Mouse (Mus musculus) embryonic facial prominence, embryonic 13.5 days (tissue): ENCODE data around the gene Susd2. TPM values are rescaled to one million over a fixed set of nuclear protein-coding genes. Genes with fewer than 3 reads are reported as not detected.

Experiments
- ATAC-seq: fragments of 200-750 bp; cut with Nextera tagmentation; 2 replicates; pipeline ENCODE4 v1.8.0; 2017; ENCODE audit warnings: low read depth; ENCODE audit not compliant: insufficient number of reproducible peaks, insufficient read depth, low FRiP score, low TSS enrichment
- H3K27ac ChIP-seq: fragments of 300-500 bp; sonication (generic); 2 replicates; pipeline ENCODE4 v1.5.1; 2015; ENCODE audit warnings: moderate library complexity, mild to moderate bottlenecking, inconsistent platforms
- H3K27me3 ChIP-seq: fragments of 300-500 bp; sonication (generic); 2 replicates; pipeline ENCODE4 v1.6.1; 2015; ENCODE audit warnings: mild to moderate bottlenecking, inconsistent platforms
- H3K36me3 ChIP-seq: fragments of 300-500 bp; sonication (generic); 2 replicates; pipeline ENCODE4 v1.6.1; 2015; ENCODE audit warnings: mild to moderate bottlenecking, inconsistent platforms
- H3K4me1 ChIP-seq: fragments of 300-500 bp; sonication (generic); 2 replicates; pipeline ENCODE4 v1.6.1; 2015; ENCODE audit warnings: inconsistent platforms
- H3K4me2 ChIP-seq: fragments of 300-500 bp; sonication (generic); 2 replicates; pipeline ENCODE4 v1.6.1; 2015; ENCODE audit warnings: moderate library complexity, mild to moderate bottlenecking, inconsistent platforms
- H3K4me3 ChIP-seq: fragments of 300-500 bp; sonication (generic); 2 replicates; pipeline ENCODE4 v1.5.1; 2015; ENCODE audit warnings: mild to moderate bottlenecking, inconsistent platforms
- H3K9ac ChIP-seq: fragments of 300-500 bp; sonication (generic); 2 replicates; pipeline ENCODE4 v1.6.1; 2015; ENCODE audit warnings: mild to moderate bottlenecking, inconsistent platforms
- H3K9me3 ChIP-seq: fragments of 300-500 bp; sonication (generic); 2 replicates; pipeline ENCODE4 v1.6.1; 2016; ENCODE audit warnings: inconsistent platforms
- WGBS: fragments of 180-500 bp; shearing (Covaris S2); methylation state at CpG from one replicate; pipeline ENCODE4 v1.1.7; 2015; ENCODE audit warnings: mixed read lengths; 5-methylcytosine and 5-hydroxymethylcytosine counted together
- polyA plus RNA-seq: library from polyadenylated mRNA; unstranded; fragments of >200 nt; fragmentation: Nextera tagmentation; extraction: Ambion mirVana; gene quantifications from 2 replicates; pipeline ENCODE4 v1.2.1, GENCODE M21; 2015

Gene Susd2
- polyA plus RNA-seq: 1.6 and 2.8 TPM in 2 replicates

DNA sequence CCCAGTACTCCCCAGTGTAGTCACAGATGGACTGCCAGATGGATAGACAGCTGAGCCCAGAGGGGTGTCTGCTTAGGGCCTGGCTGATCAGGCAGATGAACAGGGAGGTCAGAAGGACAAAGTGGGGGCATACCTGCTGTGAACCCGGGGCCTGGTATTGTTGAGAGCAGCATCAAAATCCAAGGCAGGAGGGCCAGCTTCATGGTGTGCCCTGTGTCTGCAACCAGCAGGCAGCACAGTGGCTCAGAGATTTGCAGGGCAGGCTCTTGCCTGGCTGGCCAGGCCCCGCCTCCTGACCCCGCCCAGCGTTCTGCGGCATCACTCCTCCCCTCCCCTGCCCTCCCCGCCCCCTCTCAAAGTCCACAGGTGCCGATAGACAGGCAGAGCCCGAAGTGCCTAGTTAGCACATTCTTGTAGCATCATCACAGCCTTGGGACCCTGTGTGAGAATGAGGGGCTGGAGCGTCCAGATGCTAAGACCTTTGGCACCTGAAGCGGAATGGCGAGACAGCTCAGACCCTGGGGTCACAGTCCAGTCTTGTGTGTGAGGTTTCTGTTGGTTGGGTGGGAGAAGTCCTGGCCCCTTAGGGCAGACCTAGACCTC, at the start of gene Susd2:
Susd2 (minus strand) TSS at position 268 of the 603 bp plus-strand sequence.
- Histone ChIP-seq H3K27ac (no peak within 1 kb of the TSS; the same call in 1 of the 2 replicates), H3K4me1 (peaks cover 13% of the 10 kb centered on the region), H3K4me3 (0 out of 2 replicates have a peak within 1 kb of the TSS, but pooled peaks have one; percentile 14), H3K27me3 (no peaks in the 10 kb centered on the region), H3K36me3 (peaks cover 31% of the 10 kb centered on the region), H3K9me3 (no peaks in the 10 kb centered on the region), H3K4me2 (peak within 1 kb of the TSS; percentile 51), H3K9ac (peak within 1 kb of the TSS; percentile 36)
- no peak for ATAC-seq
- WGBS: 6% methylated on average over 6 of the region's 11 CpGs

DNA sequence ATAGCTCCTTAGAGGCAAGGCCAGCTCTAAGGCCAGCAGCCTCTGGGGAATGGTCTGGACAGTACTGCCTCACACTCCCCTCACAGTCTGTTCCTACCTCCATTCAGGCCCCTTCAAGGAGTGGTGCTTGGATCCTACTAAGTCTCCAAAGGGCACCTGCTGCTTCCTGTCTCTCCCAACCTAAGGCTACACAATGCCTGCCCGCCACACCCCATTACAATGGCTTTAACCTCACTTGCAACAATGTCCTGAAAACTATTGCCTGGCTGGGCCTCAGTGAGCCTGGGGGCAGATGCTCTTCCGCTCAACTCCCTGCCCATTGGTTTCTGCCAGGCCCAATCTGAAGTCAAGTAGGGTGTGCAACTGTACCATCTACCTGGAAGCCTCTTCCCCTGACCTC, 44.8 kb upstream of the Susd2 start:
- Histone ChIP-seq H3K27me3 (no peaks in the 10 kb centered on the region), H3K9ac (no peak overlapping the region), H3K36me3 (peaks cover 72% of the 10 kb centered on the region), H3K4me1 (no peaks in the 10 kb centered on the region; the same call in 1 of the 2 replicates), H3K9me3 (no peaks in the 10 kb centered on the region), H3K4me2 (no peak overlapping the region), H3K27ac (no peak overlapping the region), H3K4me3 (no peak overlapping the region)
- no peak for ATAC-seq
- WGBS: 87% methylated on average over 2 of the region's 2 CpGs

GRCm38 (mm10) chr10:75686724-75687123, 42.9 kb upstream of the Susd2 start:
- no peaks in the 10 kb centered on the region for H3K27me3 ChIP-seq
- H3K4me1 ChIP-seq: no peaks in the 10 kb centered on the region; the same call in 1 of the 2 replicates
- H3K36me3 ChIP-seq: peaks cover 66% of the 10 kb centered on the region
- H3K4me2 ChIP-seq: no peak overlapping the region
- no peak for ATAC-seq
- H3K27ac ChIP-seq: no peak overlapping the region
- no peak overlapping the region for H3K9ac ChIP-seq
- no peak overlapping the region for H3K4me3 ChIP-seq
- WGBS: 81% methylated on average over 4 of the region's 4 CpGs
- no peaks in the 10 kb centered on the region for H3K9me3 ChIP-seq

DNA sequence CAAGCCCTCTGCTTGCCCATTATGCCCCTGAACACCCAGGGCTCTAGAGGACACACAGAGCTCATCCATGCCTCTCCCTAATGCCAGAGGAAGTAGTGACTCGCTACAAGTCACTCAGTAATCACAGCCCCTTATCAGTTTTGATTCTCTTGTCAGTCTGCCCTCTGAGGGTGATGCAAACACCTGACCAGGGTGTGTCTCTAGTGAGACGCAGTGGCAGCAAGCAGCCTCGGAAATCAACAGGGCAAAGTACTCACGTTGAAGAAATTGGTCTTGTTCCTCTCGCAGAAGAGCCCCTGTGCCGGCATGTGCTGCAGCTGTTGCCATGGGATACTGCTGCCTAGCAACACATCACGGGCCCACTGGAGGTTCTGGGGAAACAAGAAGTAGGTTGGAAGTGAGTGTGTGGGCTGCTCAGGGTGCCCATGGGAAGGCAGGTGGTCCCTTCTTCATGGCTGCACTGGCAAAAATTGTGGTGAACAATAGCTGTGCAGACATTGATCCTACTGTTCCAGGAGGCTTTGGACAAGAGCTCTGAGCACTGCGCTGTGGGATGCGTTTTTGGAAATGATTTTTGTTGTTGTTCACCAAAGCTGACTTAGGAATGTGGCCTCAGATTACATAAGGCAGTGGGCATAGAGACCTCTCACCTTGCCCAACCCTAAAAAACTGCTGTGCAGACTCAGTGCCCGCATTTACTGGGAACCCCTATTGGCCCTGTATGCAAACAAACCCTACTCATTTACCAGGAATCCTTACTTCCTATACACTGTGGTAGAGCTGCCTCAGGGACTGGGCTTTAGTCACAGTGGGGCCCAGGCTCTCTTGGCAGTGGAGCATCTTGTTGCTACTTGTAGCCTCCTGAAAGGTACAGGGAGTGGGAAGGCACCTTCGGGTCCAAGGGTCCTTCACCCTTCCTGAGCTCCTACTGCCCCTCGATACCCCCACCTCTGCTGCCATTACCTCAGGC, 40.5 kb upstream of the Susd2 start:
- no peak for ATAC-seq
- H3K27ac ChIP-seq: no peak overlapping the region
- H3K9ac ChIP-seq: no peak overlapping the region
- H3K36me3 ChIP-seq: peaks cover 67% of the 10 kb centered on the region
- no peak overlapping the region for H3K4me2 ChIP-seq
- H3K27me3 ChIP-seq: no peaks in the 10 kb centered on the region
- WGBS: 58% methylated on average over 12 of the region's 12 CpGs
- H3K9me3 ChIP-seq: no peaks in the 10 kb centered on the region
- no peak overlapping the region for H3K4me3 ChIP-seq
- H3K4me1 ChIP-seq: no peaks in the 10 kb centered on the region; the same call in 1 of the 2 replicates

DNA sequence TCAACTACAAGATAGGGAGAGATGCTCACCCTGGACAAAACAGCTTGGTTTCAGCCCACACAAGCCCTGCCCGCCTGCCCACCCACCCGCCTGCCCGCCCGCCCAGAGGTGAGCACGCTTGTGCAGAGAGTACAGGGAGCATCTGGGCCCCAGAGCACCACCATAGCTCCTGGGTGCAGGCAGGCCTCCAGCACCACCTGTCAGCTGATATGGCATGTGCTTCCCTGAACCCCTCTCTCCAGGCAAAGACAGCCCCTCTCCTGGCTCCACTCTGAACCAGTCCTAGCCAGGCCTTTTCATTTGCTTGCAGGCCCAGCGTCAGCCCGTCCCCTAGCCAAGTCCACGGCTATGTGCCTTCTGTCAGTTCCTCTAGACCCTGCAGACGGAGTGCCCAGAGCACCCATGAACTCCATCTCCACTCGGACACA, 36.8 kb upstream of the Susd2 start:
- no peak overlapping the region for H3K4me2 ChIP-seq

GRCm38 (mm10) chr10:75679204-75679603, 35.4 kb upstream of the Susd2 start:
- Histone ChIP-seq H3K27ac (no peak overlapping the region), H3K9me3 (no peaks in the 10 kb centered on the region), H3K4me1 (peaks cover 4% of the 10 kb centered on the region; the same call in 1 of the 2 replicates), H3K9ac (no peak overlapping the region), H3K4me3 (no peak overlapping the region), H3K4me2 (no peak overlapping the region), H3K27me3 (no peaks in the 10 kb centered on the region), H3K36me3 (peaks cover 68% of the 10 kb centered on the region)
- no peak for ATAC-seq
- 87% methylated on average over 6 of the region's 6 CpGs for WGBS

More for the DNA sequence above, 36.8 kb upstream of the Susd2 start:
- H3K27me3 ChIP-seq: no peaks in the 10 kb centered on the region
- no peak overlapping the region for H3K27ac ChIP-seq
- peaks cover under 1% of the 10 kb centered on the region; the same call in 1 of the 2 replicates for H3K4me1 ChIP-seq
- H3K9ac ChIP-seq: no peak overlapping the region
- no peak for ATAC-seq
- H3K9me3 ChIP-seq: no peaks in the 10 kb centered on the region
- WGBS: 91% methylated on average over 10 of the region's 10 CpGs
- H3K4me3 ChIP-seq: no peak overlapping the region
- peaks cover 65% of the 10 kb centered on the region for H3K36me3 ChIP-seq

GRCm38 (mm10) chr10:75677989-75678388, 34.2 kb upstream of the Susd2 start:
- H3K36me3 ChIP-seq: peaks cover 65% of the 10 kb centered on the region

GRCm38 (mm10) chr10:75677571-75677970, 33.8 kb upstream of the Susd2 start:
- Histone ChIP-seq H3K4me3 (no peak overlapping the region), H3K4me2 (no peak overlapping the region), H3K4me1 (0 out of 2 replicates have a peak, but pooled peaks cover 4% of the 10 kb centered on the region), H3K9ac (no peak overlapping the region), H3K27ac (0 out of 2 replicates have a peak overlapping the region, but pooled peaks have one; percentile 39), H3K36me3 (peaks cover 66% of the 10 kb centered on the region), H3K9me3 (no peaks in the 10 kb centered on the region), H3K27me3 (no peaks in the 10 kb centered on the region)
- no peak for ATAC-seq
- 68% methylated on average over 2 of the region's 2 CpGs for WGBS

More at GRCm38 (mm10) chr10:75677989-75678388, 34.2 kb upstream of the Susd2 start:
- Histone ChIP-seq H3K4me2 (no peak overlapping the region), H3K4me3 (no peak overlapping the region), H3K27ac (no peak overlapping the region), H3K27me3 (no peaks in the 10 kb centered on the region), H3K4me1 (0 out of 2 replicates have a peak, but pooled peaks cover 4% of the 10 kb centered on the region), H3K9me3 (no peaks in the 10 kb centered on the region), H3K9ac (no peak overlapping the region)
- 84% methylated on average over 5 of the region's 5 CpGs for WGBS
- ATAC-seq: no peak

DNA sequence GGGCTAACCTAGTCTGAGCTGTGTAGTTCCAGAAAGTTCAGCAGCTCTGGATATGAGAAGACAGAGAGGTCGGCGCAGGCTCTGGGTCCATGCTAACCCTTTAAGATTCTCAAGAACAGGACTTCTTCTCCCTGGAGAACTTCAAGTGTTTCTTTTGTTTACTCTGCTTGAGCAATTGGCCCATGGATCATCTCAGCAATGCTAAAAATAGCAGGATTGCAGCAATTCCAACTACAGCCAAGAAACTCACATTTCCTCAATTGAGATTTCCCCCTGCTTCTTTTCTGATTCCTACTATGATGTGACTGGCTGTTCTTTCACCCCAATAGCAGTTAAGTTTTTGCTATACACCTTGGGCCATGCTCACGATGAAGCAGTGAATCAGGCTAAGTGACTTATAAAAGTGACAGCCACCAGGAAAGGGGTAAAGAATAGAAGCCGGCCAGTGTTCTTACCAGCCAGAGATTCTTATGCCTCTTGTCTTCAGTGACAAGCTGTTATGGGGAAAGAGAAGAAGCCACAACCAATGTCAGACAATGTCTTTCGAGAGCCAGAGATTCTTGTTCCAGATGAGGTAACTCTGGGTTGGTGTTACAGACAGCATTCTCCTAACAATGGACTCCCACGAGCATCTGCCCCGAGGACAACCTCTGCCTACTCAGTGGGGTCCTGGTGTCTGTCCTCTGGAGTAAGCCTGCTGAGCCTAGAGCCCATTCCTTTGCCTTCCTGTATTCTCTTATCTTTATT, 33.2 kb upstream of the Susd2 start:
- H3K4me3 ChIP-seq: no peak overlapping the region
- H3K9ac ChIP-seq: no peak overlapping the region
- WGBS: 81% methylated on average over 7 of the region's 7 CpGs
- H3K9me3 ChIP-seq: no peaks in the 10 kb centered on the region
- H3K36me3 ChIP-seq: peaks cover 65% of the 10 kb centered on the region
- H3K27ac ChIP-seq: peak overlapping the region; percentile 39; the same call in 1 of the 2 replicates
- 0 out of 2 replicates have a peak, but pooled peaks cover 4% of the 10 kb centered on the region for H3K4me1 ChIP-seq
- no peak overlapping the region for H3K4me2 ChIP-seq
- H3K27me3 ChIP-seq: no peaks in the 10 kb centered on the region
- ATAC-seq: no peak

DNA sequence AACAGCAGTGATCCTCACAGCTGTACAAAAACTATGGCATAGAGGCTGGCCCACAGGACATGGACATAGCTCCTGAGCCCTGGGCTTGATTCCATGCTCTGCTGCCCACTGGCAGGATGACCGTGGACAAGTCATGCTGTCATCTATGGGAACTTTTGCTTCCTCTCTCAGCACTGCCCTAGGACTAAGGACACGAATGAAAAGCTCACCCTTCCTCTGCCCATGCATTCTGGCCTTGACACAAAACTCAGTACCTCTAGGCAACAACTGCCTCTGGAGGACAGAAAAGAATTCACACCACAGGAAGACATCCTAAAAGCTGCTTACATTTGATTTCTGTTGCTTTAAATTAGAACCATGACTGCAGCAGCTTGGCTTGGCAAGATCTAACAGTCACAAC, 32.5 kb upstream of the Susd2 start:
- Histone ChIP-seq H3K4me3 (no peak overlapping the region), H3K9me3 (no peaks in the 10 kb centered on the region), H3K27me3 (no peaks in the 10 kb centered on the region), H3K4me1 (0 out of 2 replicates have a peak, but pooled peaks cover 4% of the 10 kb centered on the region), H3K9ac (no peak overlapping the region), H3K27ac (no peak overlapping the region), H3K4me2 (no peak overlapping the region), H3K36me3 (peaks cover 66% of the 10 kb centered on the region)
- WGBS: 88% methylated on average over 2 of the region's 2 CpGs
- ATAC-seq: no peak

DNA sequence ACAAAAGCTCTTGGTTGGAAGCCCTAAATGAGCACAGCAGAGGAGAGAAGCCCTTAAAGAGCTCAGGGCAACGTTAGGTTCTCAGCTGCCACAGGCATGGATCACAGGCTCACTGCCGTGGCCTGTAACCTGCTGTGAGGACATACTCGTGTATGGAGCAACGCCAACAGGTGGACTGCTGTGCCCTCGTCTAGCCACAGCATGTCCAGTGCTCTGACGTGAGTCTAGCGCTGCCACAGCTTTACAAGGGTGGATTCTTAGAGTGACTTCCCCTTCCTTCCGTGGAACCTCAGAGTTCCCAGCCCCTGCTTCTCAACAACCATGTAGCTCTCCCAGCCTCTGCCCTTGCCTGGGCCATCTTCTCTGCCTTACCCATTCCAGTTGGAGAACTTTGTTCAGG, 31.8 kb upstream of the Susd2 start:
- Histone ChIP-seq H3K4me3 (no peak overlapping the region), H3K9me3 (no peaks in the 10 kb centered on the region), H3K36me3 (peaks cover 64% of the 10 kb centered on the region), H3K27me3 (no peaks in the 10 kb centered on the region), H3K4me2 (no peak overlapping the region), H3K4me1 (0 out of 2 replicates have a peak, but pooled peaks cover 4% of the 10 kb centered on the region), H3K27ac (no peak overlapping the region), H3K9ac (no peak overlapping the region)
- no peak for ATAC-seq
- 62% methylated on average over 8 of the region's 8 CpGs for WGBS
